Mouse (Mus musculus): ENCODE results near the gene Gm5458. TPM values are rescaled to one million over a fixed set of nuclear protein-coding genes. Genes with fewer than 3 reads are reported as not detected.

Gene Gm5458
- not detected for total RNA-seq (2023)

DNA sequence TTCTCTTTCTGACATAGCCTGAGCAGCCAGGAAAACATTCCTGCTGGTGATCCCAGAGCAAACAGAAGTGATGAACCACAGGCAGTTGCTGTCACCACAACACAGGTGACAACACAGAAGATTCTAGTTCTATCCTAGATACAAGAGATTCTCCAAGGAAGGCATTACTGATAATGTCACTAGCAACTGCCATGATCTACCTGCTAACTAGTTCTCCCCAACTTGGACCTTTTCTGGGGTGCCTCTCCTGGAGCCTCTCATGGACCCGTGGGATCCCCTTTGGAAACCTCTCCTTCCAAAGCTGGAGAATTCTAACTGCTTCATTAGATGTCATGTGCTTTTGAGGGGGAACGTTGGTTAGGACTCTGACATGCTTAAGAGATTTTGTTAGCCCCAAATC lies at the start of gene Gm5458:
TSS of gene Gm5458 (minus strand) at position 101 of the 400 bp plus-strand sequence.

DNA sequence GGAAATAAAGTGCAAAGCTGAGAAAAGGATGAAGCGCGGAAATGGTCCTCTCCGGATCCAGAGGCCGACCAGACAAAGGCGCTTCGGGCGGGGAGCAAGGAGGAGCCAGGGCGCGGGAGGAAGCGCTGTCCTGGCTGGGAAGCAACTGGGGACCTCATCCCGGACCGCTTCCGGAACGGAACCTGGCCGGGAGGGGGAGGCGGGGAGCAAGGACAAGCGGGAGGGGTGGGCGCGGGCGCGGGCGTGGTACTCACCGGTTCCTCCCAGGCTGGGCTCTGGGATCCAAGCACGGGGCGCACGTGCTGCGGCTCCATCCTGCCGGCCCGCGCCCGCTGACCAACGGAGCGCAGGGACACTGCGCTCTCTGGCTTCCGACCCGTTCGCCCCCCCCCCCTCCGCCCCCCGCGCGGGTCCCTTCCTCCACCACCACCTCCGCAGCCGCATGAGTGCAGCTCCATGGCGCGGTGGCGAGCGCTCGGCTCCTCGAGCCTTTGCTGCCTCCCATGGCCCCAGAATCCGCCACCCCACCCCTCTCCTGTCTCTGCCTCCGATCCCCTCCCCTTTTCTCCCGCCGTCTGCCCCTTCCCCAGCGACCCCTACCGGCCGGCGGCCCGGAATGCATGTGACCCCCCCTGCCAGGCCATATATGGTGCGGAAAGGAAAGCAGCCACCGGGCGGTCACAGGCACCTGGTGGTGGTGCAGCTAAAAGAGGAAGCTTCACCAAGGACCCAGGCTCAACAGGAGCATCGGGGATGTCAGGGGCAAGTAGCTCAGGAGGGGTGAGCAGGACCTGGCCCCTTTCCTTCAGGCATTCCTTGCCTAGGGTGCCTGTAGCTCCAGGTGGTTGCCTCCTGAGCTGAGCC lies 17.3 kb downstream of the Gm5458 start, which contains the start of gene Gm2237:
TSS of gene Gm2237 (minus strand) at position 332 of the 864 bp plus-strand sequence.

DNA sequence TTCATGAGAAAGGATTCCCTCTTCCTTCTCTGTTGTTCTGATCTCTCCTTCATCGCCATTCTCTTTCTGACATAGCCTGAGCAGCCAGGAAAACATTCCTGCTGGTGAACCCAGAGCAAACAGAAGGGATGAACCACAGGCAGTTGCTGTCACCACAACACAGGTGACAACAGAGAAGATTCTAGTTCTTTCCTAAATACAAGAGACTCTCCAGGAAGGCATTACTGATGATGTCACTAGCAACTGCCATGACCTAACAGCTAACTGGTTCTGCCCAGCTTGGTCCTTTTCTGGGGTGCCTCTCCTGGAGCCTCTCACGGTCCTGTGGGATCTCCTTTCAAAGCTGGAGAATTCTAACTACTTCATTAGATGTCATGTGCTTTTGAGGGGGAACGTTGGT lies 52.5 kb downstream of the Gm5458 start, which contains the start of gene Gm2244:
TSS of gene Gm2244 (minus strand) at position 101 of the 400 bp plus-strand sequence.

Other genes with a start within 250 kb of the Gm5458 start
- 1 to 10 TPM in 1 of 2 experiments, not detected in 1; 3.4 TPM for gene Gm21738, start 183.7 kb downstream of the Gm5458 start, total RNA-seq (2023)
- not detected for gene Gm2244, start 52.6 kb downstream of the Gm5458 start, total RNA-seq (2023)
- not detected for gene Gm2237, start 17.4 kb downstream of the Gm5458 start, total RNA-seq (2023)
- under 1 TPM; 0.22 to 0.46 TPM for gene Nid2, start 148.7 kb upstream of the Gm5458 start, total RNA-seq (2023)
- gene Rtraf, start 221.2 kb upstream of the Gm5458 start, total RNA-seq (2023), result 10 to 100 TPM; 24.0 to 28.7 TPM